21 mouse cellular contexts compared by ENCODE assay signal in the genomic region with DNA sequence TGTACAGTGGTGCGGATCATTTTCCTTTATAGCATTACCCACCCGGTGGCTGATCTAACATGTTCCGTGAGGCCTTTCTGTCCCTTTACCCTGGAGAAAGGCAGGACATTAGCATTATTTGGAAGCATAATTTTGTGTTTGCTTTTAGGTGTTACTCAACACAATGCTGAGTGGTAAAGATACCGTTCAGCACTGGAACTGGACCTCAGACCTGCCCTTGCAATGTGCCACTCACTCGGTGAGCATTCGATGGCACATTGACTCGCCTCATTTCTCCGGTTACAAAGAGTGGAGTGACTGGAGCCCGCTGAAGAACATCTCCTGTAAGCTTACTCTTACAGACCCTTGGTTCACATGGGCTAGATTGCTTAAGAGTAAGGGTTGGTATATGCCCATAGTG.
DNase-seq lines count a peak whose midpoint lies in the region; ATAC-seq and TF ChIP-seq lines count a peak whose summit lies in the region.
"Had no signal": no experiment of that assay in that cellular context is flagged by ENCODE, and none has a peak within 500 bp of the region (broad histone marks: within the 10 kb centered on the region; RNA-seq: fewer than 3 reads in every experiment).

No protein-coding gene starts in this region.

- TF ChIP-seq CTCF in liver, postnatal 0 days (IDR thresholded peaks at IDR 0.05; ENCODE audit: low read depth): no peak

- no peak overlapping the region for H3K4me2 ChIP-seq in kidney, embryonic 16.5 days (replicated peaks; ENCODE audit: low read depth, low read length)
- H3K4me2 ChIP-seq in liver, embryonic 11.5 days: no peak overlapping the region
- no peak overlapping the region for H3K4me2 ChIP-seq in liver, embryonic 13.5 days
- H3K4me2 ChIP-seq in liver, postnatal 0 days (ENCODE audit: low read depth, low read length): no peak overlapping the region
- H3K4me2 ChIP-seq: forebrain, embryonic 12.5 days; heart, embryonic 11.5 days; hindbrain, embryonic 12.5 days; hindbrain, embryonic 15.5 days had no signal

- WGBS in kidney, embryonic 16.5 days: 62% methylated on average over 9 of the region's 9 CpGs
- 87% methylated on average over 9 of the region's 9 CpGs for WGBS in liver, embryonic 11.5 days
- WGBS in liver, embryonic 13.5 days (ENCODE audit: insufficient replicate concordance): 76% methylated on average over 9 of the region's 9 CpGs
- 62% methylated on average over 9 of the region's 9 CpGs for WGBS in liver, postnatal 0 days (ENCODE audit: insufficient replicate concordance)

- no peak for DNase-seq in kidney, adult 8-10 months
- no peak for DNase-seq in liver, embryonic 11.5 days (ENCODE audit: low spot score)
- DNase-seq in liver, embryonic 13.5 days: no peak
- DNase-seq in liver, postnatal 0 days: no peak
- no peak for DNase-seq in left cerebral cortex, adult 18-20 months (ENCODE audit: low spot score in 2 of 2)
- DNase-seq in right cerebral cortex, adult 2 months (ENCODE audit: low spot score in 2 of 2): no peak
- DNase-seq: adrenal gland, postnatal 10 days; adrenal gland, postnatal 36 days; cerebellum, adult 18-20 months; cerebellum, adult 9-10 months; cerebellum, postnatal 14 days; gastrocnemius, postnatal 14 days had no signal

- TF ChIP-seq EP300 in liver, postnatal 0 days (IDR thresholded peaks at IDR 0.05; ENCODE audit: low read depth): no peak

- H3K27me3 ChIP-seq in kidney, embryonic 16.5 days (ENCODE audit: insufficient read depth, low read length): no peaks in the 10 kb centered on the region
- no peaks in the 10 kb centered on the region for H3K27me3 ChIP-seq in liver, embryonic 11.5 days (replicated peaks; ENCODE audit: control insufficient read depth, insufficient read depth, low read length)
- H3K27me3 ChIP-seq in liver, embryonic 13.5 days: no peaks in the 10 kb centered on the region
- H3K27me3 ChIP-seq in liver, postnatal 0 days (ENCODE audit: insufficient read depth, low read length): no peaks in the 10 kb centered on the region
- H3K27me3 ChIP-seq: forebrain, embryonic 12.5 days; hindbrain, embryonic 12.5 days; hindbrain, embryonic 15.5 days had no signal

- H3K9me3 ChIP-seq in kidney, embryonic 16.5 days (ENCODE audit: low read length): no peaks in the 10 kb centered on the region
- no peaks in the 10 kb centered on the region for H3K9me3 ChIP-seq in liver, embryonic 11.5 days (ENCODE audit: control insufficient read depth, low read length)
- H3K9me3 ChIP-seq in liver, embryonic 13.5 days (replicated peaks): no peaks in the 10 kb centered on the region
- H3K9me3 ChIP-seq in liver, postnatal 0 days (ENCODE audit: low read length): no peaks in the 10 kb centered on the region
- H3K9me3 ChIP-seq: forebrain, embryonic 12.5 days; hindbrain, embryonic 12.5 days; hindbrain, embryonic 15.5 days had no signal

- H3K9ac ChIP-seq in kidney, embryonic 16.5 days (replicated peaks; ENCODE audit: low read length): no peak overlapping the region
- H3K9ac ChIP-seq in liver, embryonic 11.5 days (ENCODE audit: low read depth, low read length): no peak overlapping the region
- H3K9ac ChIP-seq in liver, embryonic 13.5 days: no peak overlapping the region
- H3K9ac ChIP-seq in liver, postnatal 0 days (replicated peaks): no peak overlapping the region
- H3K9ac ChIP-seq: forebrain, embryonic 12.5 days; hindbrain, embryonic 12.5 days; hindbrain, embryonic 15.5 days had no signal

- peaks cover 30% of the 10 kb centered on the region for H3K36me3 ChIP-seq in kidney, embryonic 16.5 days (ENCODE audit: insufficient read depth, low read length)
- H3K36me3 ChIP-seq in liver, embryonic 11.5 days (ENCODE audit: control insufficient read depth, insufficient read depth, low read length): peaks cover 3% of the 10 kb centered on the region; the same call in 1 of the 2 replicates
- H3K36me3 ChIP-seq in liver, embryonic 13.5 days: peaks cover 4% of the 10 kb centered on the region; the same call in 1 of the 2 replicates
- peaks cover 18% of the 10 kb centered on the region for H3K36me3 ChIP-seq in liver, postnatal 0 days (replicated peaks; ENCODE audit: insufficient read depth, low read length)
- H3K36me3 ChIP-seq: forebrain, embryonic 12.5 days had no signal

- ATAC-seq in kidney, embryonic 16.5 days (ENCODE audit: low FRiP score, low TSS enrichment): 0 out of 2 replicates have a peak, but pooled peaks have one; percentile 5
- ATAC-seq in liver, embryonic 11.5 days (replicated peaks; ENCODE audit: low FRiP score): no peak
- peak; percentile 3; the same call in 1 of the 2 replicates for ATAC-seq in liver, embryonic 13.5 days (ENCODE audit: low read depth)
- peak; percentile 61 for ATAC-seq in liver, postnatal 0 days
- ATAC-seq in erythroblast, adult 5-6 weeks (replicated peaks; ENCODE audit: low FRiP score, poor library complexity, severe bottlenecking): no peak
- ATAC-seq: activated CD4-positive, CD25-positive, alpha-beta regulatory T cell, adult 4 months; CD4-positive, CD25-positive, alpha-beta regulatory T cell, adult 4 months; forebrain, embryonic 16.5 days had no signal

- H3K4me3 ChIP-seq in kidney, embryonic 16.5 days (ENCODE audit: low read length): no peak overlapping the region
- H3K4me3 ChIP-seq in liver, embryonic 11.5 days (ENCODE audit: low read depth, low read length): no peak overlapping the region
- no peak overlapping the region for H3K4me3 ChIP-seq in liver, embryonic 13.5 days (replicated peaks)
- H3K4me3 ChIP-seq in liver, postnatal 0 days (ENCODE audit: low read depth, low read length): no peak overlapping the region
- H3K4me3 ChIP-seq: forebrain, embryonic 12.5 days; hindbrain, embryonic 12.5 days; hindbrain, embryonic 15.5 days had no signal

- peaks cover 14% of the 10 kb centered on the region for H3K4me1 ChIP-seq in kidney, embryonic 16.5 days (ENCODE audit: insufficient read depth, low read length)
- no peaks in the 10 kb centered on the region for H3K4me1 ChIP-seq in liver, embryonic 11.5 days (replicated peaks; ENCODE audit: control insufficient read depth, insufficient read depth, low read length)
- H3K4me1 ChIP-seq in liver, embryonic 13.5 days (replicated peaks): no peaks in the 10 kb centered on the region
- 0 out of 2 replicates have a peak, but pooled peaks cover 2% of the 10 kb centered on the region for H3K4me1 ChIP-seq in liver, postnatal 0 days (ENCODE audit: insufficient read depth)
- H3K4me1 ChIP-seq: forebrain, embryonic 12.5 days; hindbrain, embryonic 12.5 days; hindbrain, embryonic 15.5 days had no signal

- H3K27ac ChIP-seq in kidney, embryonic 16.5 days (ENCODE audit: low read length): no peak overlapping the region
- peak overlapping the region; percentile 41; the same call in 1 of the 2 replicates for H3K27ac ChIP-seq in liver, embryonic 11.5 days (ENCODE audit: low read depth, low read length)
- H3K27ac ChIP-seq in liver, embryonic 13.5 days: peak overlapping the region; percentile 20
- peak overlapping the region; percentile 89 for H3K27ac ChIP-seq in liver, postnatal 0 days (ENCODE audit: low read depth)
- H3K27ac ChIP-seq: forebrain, embryonic 12.5 days; hindbrain, embryonic 12.5 days; hindbrain, embryonic 15.5 days had no signal

Comparison
In these comparisons a context has a peak if more than half of its experiments do, and no peak if none do; other contexts are left out.
1. ATAC-seq: peak in kidney, embryonic 16.5 days (single experiment), liver, embryonic 13.5 days (single experiment) and liver, postnatal 0 days (single experiment); none in liver, embryonic 11.5 days (single experiment) and erythroblast, adult 5-6 weeks (single experiment).